Mouse (Mus musculus) E14TG2a.4 (cell line): ENCODE measurements around the gene Zdhhc11.

Experiments used
- CTCF ChIP-seq: conservative IDR thresholded peaks from 2 replicates; pipeline ENCODE4 v1.5.1; 2014; ENCODE audit warnings: low read length
- POU5F1 ChIP-seq: IDR thresholded peaks from 2 replicates; pipeline ENCODE4 v1.6.1; 2014; ENCODE audit warnings: low read length, borderline replicate concordance

GRCm38 (mm10) chr13:74008948-74009718 lies 45.5 kb downstream of the Zdhhc11 start, which contains the start of gene Tppp:
- TF ChIP-seq CTCF, result no peak
- no peak for TF ChIP-seq POU5F1
